Mouse (Mus musculus): ENCODE measurements around the gene Mphosph9.

DNA sequence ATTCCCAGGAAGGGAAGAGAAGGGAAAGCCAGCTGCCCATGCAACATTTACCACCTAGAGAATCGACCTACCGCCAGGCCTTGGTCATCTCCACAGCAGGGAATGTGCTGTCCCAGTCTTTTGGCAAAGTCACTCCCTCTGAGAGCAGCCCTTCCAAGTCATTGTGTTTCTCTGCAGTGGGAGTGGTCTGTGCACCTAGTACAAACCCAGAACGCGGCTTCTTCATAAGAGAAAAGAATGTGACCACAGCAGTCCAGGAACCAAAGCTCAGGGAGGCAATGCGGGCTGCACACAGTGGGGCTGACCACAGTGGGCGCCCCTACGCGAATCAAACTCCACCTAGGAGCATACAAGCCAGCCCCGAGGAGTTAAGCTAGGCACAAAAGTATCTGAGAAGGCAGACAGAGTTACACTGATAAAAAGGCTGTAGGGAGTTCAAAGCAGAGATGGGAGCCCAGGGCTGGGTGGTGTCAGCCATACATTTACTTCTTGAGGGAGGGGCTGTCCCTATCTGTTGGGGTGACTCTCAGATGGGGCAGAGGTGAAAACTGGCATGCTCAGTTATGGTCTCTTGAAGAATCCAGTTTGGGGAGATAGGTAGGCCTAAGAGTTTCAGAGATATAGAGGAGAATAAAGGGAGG is 79.7 kb downstream of the Mphosph9 start:
- TF ChIP-seq CTCF (IDR thresholded peaks at IDR 0.05; ENCODE audit: control insufficient read depth, insufficient read depth, low read length) (no peak), POLR2A (IDR thresholded peaks at IDR 0.05; ENCODE audit: borderline replicate concordance, control insufficient read depth, low read depth, low read length) (no peak)

Measured in bone marrow, adult 2 months (tissue).